Mouse (Mus musculus) ES-E14 (cell line): Measurements from ENCODE around the gene Mfge8. TPM values are rescaled to one million over a fixed set of nuclear protein-coding genes. Genes with fewer than 3 reads are reported as not detected.

Experiments
- DNase-seq: peaks from one replicate; pipeline ENCODE4 v3.0.0-alpha.2; 2013; ENCODE audit warnings: low read depth, low spot score
- H3K27ac ChIP-seq: 2 replicates; pipeline ENCODE4 v1.5.1; 2012; ENCODE audit warnings: low read depth, mild to moderate bottlenecking, low read length, moderate library complexity, mixed read lengths; ENCODE audit not compliant: poor library complexity, insufficient read depth, severe bottlenecking
- H3K36me3 ChIP-seq: 2 replicates; pipeline ENCODE4 v1.6.1; 2012; ENCODE audit warnings: mild to moderate bottlenecking, low read length, moderate library complexity, mixed read lengths; ENCODE audit not compliant: control insufficient read depth, poor library complexity, insufficient read depth, severe bottlenecking
- H3K4me1 ChIP-seq, 2 experiments: fragments of 150-350 bp in 1 of 2; sonication (generic) in 1 of 2; 2 replicates each; pipeline ENCODE4 v1.6.1; 2012; ENCODE audit warnings: low read length in 2 of 2, mild to moderate bottlenecking in 1 of 2, mixed read lengths in 1 of 2; ENCODE audit not compliant: control insufficient read depth in 2 of 2, insufficient read depth in 2 of 2, poor library complexity in 1 of 2
- H3K4me3 ChIP-seq, 2 experiments: fragments of 150-350 bp in 1 of 2; sonication (generic) in 1 of 2; 2 replicates each; pipeline ENCODE4 v1.5.1; 2012; ENCODE audit warnings: low read length in 2 of 2, low read depth in 1 of 2, mild to moderate bottlenecking in 1 of 2, mixed read lengths in 1 of 2; ENCODE audit not compliant: insufficient read depth in 1 of 2, poor library complexity in 1 of 2, severe bottlenecking in 1 of 2
- H3K9ac ChIP-seq: 2 replicates; pipeline ENCODE4 v1.6.1; 2012; ENCODE audit warnings: low read depth, mild to moderate bottlenecking, low read length, mixed read lengths; ENCODE audit not compliant: poor library complexity, insufficient read depth, severe bottlenecking
- H3K9me3 ChIP-seq: fragments of 150-350 bp; sonication (generic); 2 replicates; pipeline ENCODE4 v1.6.1; 2012; ENCODE audit warnings: low read depth, mild to moderate bottlenecking, low read length; ENCODE audit not compliant: control insufficient read depth, insufficient read depth
- CHD2 ChIP-seq: IDR thresholded peaks from 2 replicates; pipeline ENCODE4 v1.6.1; 2014; ENCODE audit warnings: mild to moderate bottlenecking, low read depth, low read length, inconsistent platforms
- HCFC1 ChIP-seq: IDR thresholded peaks from 2 replicates; pipeline ENCODE4 v1.6.1; 2012; ENCODE audit warnings: low read length, inconsistent platforms, borderline replicate concordance; ENCODE audit not compliant: insufficient read depth
- MAFK ChIP-seq: IDR thresholded peaks from 2 replicates; pipeline ENCODE4 v1.6.1; 2014; ENCODE audit warnings: mild to moderate bottlenecking, low read depth, low read length, inconsistent platforms; ENCODE audit not compliant: insufficient read depth
- ZC3H11A ChIP-seq: IDR thresholded peaks from 2 replicates; pipeline ENCODE4 v1.6.1; 2012; ENCODE audit warnings: low read depth, mild to moderate bottlenecking, inconsistent platforms, low read length, borderline replicate concordance
- ZNF384 ChIP-seq: IDR thresholded peaks from 2 replicates; pipeline ENCODE4 v1.6.1; 2012; ENCODE audit warnings: low read depth, low read length, inconsistent platforms
- in situ Hi-C, 2 experiments: fragments of 600-800 bp; cut with MboI; formaldehyde crosslinking; loops; one replicate each; pipeline ENCODE4 v1.15.1; 2025; ENCODE audit warnings: low sequenced_read_pairs in 2 of 2, inconsistent platforms in 1 of 2; ENCODE audit not compliant: unreplicated experiment in 2 of 2
- total RNA-seq: library from RNA; depleted of rRNA; stranded (reverse); fragments of 300-350 nt; gene quantifications from 2 replicates; pipeline ENCODE4 v1.2.3, GENCODE M21; 2012; rRNA removed

Gene Mfge8
- total RNA-seq, result 412 and 560 TPM in 2 replicates

- no peak within 1 kb of the TSS; the same call in 1 of the 2 replicates for H3K27ac ChIP-seq
- H3K4me3 ChIP-seq, result peak within 1 kb of the TSS; percentile 73 to 90
- in situ Hi-C loops, result loop anchor here (25.0 kb wide), 1 partner anchor 214 kb away; no protein-coding TSS in a partner anchor
- TF ChIP-seq ZNF384 (no peak), MAFK (no peak), CHD2 (no peak)
- peak within 1 kb of the TSS; percentile 74 for H3K9ac ChIP-seq
- H3K4me1 ChIP-seq, result peaks cover 0 to 16% of the 10 kb centered on the region in 2 experiments; a peak in 3 of 4 replicates
- H3K9me3 ChIP-seq, result no peaks in the 10 kb centered on the region
- DNase-seq, result peak; percentile 92
- H3K36me3 ChIP-seq, result peaks cover 16% of the 10 kb centered on the region
Observed at GRCm38 (mm10) chr7:79148711-79149266, at the start of gene Mfge8. Mfge8 (minus strand) TSS chr7:79149060.

DNA sequence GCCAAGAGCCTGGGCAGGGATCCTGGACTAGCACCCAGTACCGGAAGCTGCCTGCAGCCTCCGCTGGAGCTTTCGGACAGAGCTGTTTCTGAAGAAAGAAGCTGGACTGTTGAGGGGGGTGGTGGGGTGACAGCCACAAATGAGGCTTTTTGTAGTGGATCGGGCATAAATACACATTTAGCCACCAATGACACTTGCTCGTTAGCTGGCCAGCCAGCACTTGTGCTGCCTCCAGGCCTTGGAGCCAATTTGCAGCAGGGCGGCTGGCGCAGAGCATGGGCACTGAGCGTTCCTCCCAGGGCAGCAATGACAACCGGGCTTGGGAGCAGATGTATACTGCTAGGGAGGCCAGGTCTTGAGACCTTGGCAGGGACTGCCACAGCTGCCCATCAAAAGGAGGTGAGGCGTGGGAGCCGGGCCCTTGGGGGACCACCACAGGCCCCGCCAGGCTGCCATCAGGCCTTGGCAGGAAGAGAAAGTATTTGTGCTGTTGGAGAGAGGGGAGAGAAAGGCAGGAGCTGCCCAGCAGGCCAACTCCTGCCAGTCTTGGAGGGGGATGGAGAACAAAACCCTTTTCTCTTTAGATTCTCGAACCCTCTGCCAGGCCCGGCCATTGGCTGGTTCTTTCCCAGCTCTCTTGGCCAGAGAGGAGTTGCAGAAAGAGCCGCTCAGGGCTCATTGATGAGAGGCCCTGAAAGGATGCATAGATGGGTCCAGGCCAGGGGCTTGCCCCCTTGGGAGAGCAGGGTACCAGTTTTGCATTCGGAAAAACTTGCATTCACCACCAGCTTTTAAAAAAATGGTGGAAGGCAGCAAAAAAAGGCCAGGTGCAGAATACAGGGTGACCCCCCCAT, 45.9 kb upstream of the Mfge8 start:
- no peak overlapping the region for H3K9ac ChIP-seq
- no peaks in the 10 kb centered on the region for H3K36me3 ChIP-seq
- no peak overlapping the region for H3K27ac ChIP-seq
- peak overlapping the region; percentile 14 to 35; a peak in 2 of 4 replicates for H3K4me3 ChIP-seq
- H3K9me3 ChIP-seq, result no peaks in the 10 kb centered on the region
- TF ChIP-seq ZC3H11A (no peak), HCFC1 (no peak), ZNF384 (no peak), CHD2 (no peak), MAFK (no peak)
- peaks cover 2 to 8% of the 10 kb centered on the region in 2 experiments for H3K4me1 ChIP-seq
- no peak for DNase-seq
- in situ Hi-C loops, result no loop called here

DNA sequence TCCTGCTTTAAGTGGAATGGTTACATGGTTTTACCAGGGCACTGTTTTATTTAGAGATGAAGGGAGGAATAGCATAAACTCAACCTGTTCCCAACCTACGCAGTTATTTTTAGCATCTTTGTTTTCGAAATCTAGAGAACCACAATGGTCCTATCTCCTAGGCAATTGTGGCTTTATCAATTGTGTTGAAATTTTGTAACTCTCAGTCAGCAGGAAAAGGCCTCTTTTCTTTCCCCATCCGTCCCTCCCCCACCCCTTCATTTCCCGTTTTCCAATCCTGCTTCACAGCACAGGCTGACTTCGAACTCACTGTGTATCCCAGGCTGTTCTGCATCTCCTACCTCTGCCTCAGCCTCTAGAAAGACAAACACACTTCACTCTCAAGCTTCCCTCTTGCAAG, 45.1 kb upstream of the Mfge8 start:
- no peak overlapping the region for H3K9ac ChIP-seq
- in situ Hi-C loops, result no loop called here
- TF ChIP-seq ZNF384 (no peak), MAFK (no peak), HCFC1 (no peak), CHD2 (no peak), ZC3H11A (no peak)
- no peak overlapping the region for H3K27ac ChIP-seq
- H3K9me3 ChIP-seq, result no peaks in the 10 kb centered on the region
- peaks cover 4 to 13% of the 10 kb centered on the region in 2 experiments for H3K4me1 ChIP-seq
- H3K36me3 ChIP-seq, result no peaks in the 10 kb centered on the region
- no peak overlapping the region for H3K4me3 ChIP-seq
- DNase-seq, result no peak

DNA sequence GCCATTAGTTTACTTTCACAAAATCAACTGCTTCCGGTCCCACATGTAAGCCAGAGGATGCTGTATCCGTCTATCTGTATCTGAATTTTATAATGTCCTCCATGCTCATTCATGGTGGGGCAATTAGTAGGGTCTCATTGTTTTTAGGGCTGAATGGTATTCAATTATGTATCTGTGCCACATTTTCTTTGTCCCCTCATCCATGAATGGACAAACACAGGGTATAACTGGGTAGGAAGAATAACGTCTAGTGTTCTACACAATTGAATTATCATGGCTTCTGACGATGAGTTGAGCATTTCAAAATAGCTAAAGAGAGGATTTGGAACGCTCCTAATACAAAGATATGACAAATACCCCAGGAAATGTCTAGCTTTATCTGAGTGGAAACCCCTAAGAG, 42.6 kb upstream of the Mfge8 start:
- Histone ChIP-seq H3K9me3 (no peaks in the 10 kb centered on the region), H3K4me3 (no peak overlapping the region), H3K4me1 (peaks cover 4 to 15% of the 10 kb centered on the region in 2 experiments), H3K27ac (no peak overlapping the region), H3K9ac (no peak overlapping the region), H3K36me3 (no peaks in the 10 kb centered on the region)
- DNase-seq, result no peak
- TF ChIP-seq MAFK, result no peak
- TF ChIP-seq ZNF384, result no peak
- TF ChIP-seq ZC3H11A, result no peak
- TF ChIP-seq CHD2, result no peak
- no peak for TF ChIP-seq HCFC1
- in situ Hi-C loops, result no loop called here
